Mouse (Mus musculus) embryo, embryonic 10.5 days (tissue): Measurements from ENCODE around the gene Gm28897.
"Not testable (repeated sequence)": the region's sequence is repeated elsewhere in the genome, so short reads cannot be mapped to it uniquely, and the experiment has no call there.

Source experiments
- DNase-seq: peaks from one replicate; pipeline ENCODE4 v3.0.0-alpha.2; 2015; ENCODE audit warnings: low spot score

Gm28897 gene

DNA sequence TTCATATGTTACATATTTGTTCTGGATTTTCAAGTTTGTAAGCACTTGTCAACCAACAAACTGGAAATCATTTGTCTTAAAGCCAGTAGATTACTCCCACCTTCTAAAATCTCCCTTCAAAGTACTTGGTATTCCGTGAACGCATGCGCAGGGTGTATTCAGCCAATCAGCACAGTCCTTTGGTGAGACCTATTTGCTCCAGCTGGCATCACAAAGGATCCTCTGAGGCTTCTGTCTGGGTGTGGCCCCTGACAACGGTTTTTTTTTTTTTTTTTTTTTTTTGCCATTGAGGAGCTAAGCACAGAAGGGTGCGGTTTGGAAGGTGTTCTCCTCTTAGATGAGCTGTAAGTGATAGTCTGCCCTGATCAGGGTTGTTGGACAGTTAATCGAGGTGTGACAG, at the start of gene Gm28897:
Gm28897 (plus strand) TSS at position 301 of the 400 bp plus-strand sequence.
- not testable (repeated sequence) for DNase-seq
